Mouse (Mus musculus) bone marrow macrophage, adult 2 months (primary cell): Measurements from ENCODE around the gene Ripk3. TPM values are rescaled to one million over a fixed set of nuclear protein-coding genes. Genes with fewer than 3 reads are reported as not detected.

ENCODE experiments used
- H3K27ac ChIP-seq: 2 replicates; pipeline ENCODE4 v1.5.1; 2012; ENCODE audit warnings: low read depth, low read length; ENCODE audit not compliant: insufficient read depth
- H3K4me1 ChIP-seq: 2 replicates; pipeline ENCODE4 v1.6.1; 2012; ENCODE audit warnings: low read length; ENCODE audit not compliant: control insufficient read depth, insufficient read depth
- H3K4me3 ChIP-seq: 2 replicates; pipeline ENCODE4 v1.5.1; 2012; ENCODE audit warnings: mild to moderate bottlenecking, low read length, moderate library complexity; ENCODE audit not compliant: insufficient read depth
- CTCF ChIP-seq: IDR thresholded peaks from 2 replicates; pipeline ENCODE4 v1.5.1; 2012; ENCODE audit warnings: low read depth, mild to moderate bottlenecking, low read length, moderate library complexity
- POLR2A ChIP-seq: IDR thresholded peaks from 2 replicates; pipeline ENCODE4 v1.6.1; 2012; ENCODE audit warnings: mild to moderate bottlenecking, low read depth, low read length, borderline replicate concordance
- polyA plus RNA-seq: library from polyadenylated mRNA; stranded (reverse); fragments of >200 nt; gene quantifications from 2 replicates; pipeline ENCODE4 v1.2.4, GENCODE M21; 2012; ENCODE audit not compliant: missing spikeins, insufficient read depth, insufficient read length

Ripk3 gene
- polyA plus RNA-seq, 1 experiment = 31.8 TPM

DNA sequence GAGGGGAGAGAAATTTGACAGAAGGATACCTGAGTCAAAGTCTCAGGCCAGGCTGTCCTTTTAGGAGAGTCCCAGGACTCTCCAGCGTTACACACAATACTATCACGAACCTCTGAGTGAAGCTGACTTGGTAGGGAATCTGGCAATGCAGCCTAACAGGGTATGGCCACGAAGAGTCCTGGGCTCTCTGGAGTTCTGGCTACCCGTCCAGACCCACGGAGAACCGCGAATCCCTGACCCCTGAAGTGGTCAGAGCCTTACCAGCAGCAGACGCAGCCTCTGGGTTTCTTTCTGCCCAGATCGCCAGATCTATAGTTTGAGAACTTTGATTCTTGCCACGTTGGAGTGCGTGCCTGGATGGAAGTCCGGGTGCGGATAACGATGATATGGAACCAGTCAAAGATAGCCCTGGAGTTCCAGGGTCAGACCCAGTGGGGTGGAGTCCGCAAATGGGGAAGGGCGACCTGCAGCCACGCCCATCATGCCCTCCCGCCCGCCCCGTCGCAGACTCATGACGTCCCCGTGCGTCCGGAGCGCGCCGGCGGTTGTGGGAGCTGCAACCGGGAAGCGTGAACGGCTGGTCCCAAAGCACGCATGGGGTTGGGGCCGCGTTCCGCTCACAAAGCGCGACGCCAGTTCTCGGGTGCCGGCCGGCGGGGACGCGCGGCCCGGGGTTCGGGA lies 43.3 kb downstream of the Ripk3 start, which contains the start of the genes Dhrs1 and Nop9:
TSS of gene Dhrs1 (minus strand) at position 511 of the 681 bp plus-strand sequence.
TSS of gene Nop9 (plus strand) at position 514 of the 681 bp plus-strand sequence.
- H3K4me1 ChIP-seq = peaks cover 17% of the 10 kb centered on the region
- peak within 1 kb of the TSS; percentile 40 for H3K27ac ChIP-seq
- H3K4me3 ChIP-seq = peak within 1 kb of the TSS; percentile 83
- TF ChIP-seq CTCF (no peak), POLR2A (no peak)

DNA sequence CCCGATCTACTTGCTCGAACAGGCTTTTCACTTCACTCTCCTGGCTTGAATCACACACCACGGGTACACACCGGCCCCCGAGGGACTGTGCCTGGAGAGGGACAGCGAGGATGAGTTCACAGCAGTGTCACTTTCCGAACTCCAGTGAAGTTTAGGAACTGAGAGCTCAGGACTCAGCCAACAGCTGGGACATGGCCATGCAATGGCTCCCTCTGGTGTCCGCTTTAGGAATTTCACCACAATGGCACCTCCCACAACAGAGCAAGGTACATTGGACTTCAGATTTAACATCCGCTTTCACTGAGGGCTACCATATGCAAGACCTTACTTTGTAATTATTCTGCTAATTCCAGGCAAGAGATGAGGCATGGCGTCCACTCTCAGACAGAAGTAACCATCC lies 45.0 kb downstream of the Ripk3 start:
- Histone ChIP-seq H3K4me3 (no peak overlapping the region), H3K4me1 (peaks cover 17% of the 10 kb centered on the region), H3K27ac (no peak overlapping the region)
- TF ChIP-seq POLR2A (no peak), CTCF (peak; percentile 68)

DNA sequence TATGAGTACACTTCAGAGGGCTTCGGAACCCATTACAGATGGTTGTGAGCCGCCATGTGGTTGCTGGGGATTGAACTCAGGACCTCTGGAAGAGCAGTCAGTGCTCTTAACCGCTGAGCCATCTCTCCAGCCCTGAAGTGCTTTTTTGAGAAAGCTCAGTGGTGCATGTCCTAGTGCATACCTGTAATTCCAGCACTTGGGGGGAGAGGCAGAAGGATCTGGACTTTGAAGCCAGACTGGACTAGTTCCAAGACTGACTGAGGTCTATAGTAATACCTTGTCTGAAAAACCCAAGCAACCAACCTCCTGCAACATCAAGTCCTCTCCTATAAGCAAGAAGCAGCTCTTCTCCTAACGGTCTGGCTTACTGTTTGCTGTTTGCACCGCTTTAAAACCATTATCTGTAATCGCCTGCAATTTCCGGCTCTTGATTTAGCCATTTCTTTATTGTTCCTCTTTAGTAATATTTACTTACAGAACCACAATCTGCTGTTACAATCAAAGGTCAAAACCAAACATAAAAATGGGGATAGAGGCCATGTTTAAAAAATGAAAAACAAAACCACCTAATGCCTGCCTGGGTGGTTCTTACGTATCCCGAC lies 51.5 kb downstream of the Ripk3 start:
- TF ChIP-seq CTCF (no peak), POLR2A (no peak)
- Histone ChIP-seq H3K27ac (no peak overlapping the region), H3K4me3 (no peak overlapping the region), H3K4me1 (peaks cover 22% of the 10 kb centered on the region)

DNA sequence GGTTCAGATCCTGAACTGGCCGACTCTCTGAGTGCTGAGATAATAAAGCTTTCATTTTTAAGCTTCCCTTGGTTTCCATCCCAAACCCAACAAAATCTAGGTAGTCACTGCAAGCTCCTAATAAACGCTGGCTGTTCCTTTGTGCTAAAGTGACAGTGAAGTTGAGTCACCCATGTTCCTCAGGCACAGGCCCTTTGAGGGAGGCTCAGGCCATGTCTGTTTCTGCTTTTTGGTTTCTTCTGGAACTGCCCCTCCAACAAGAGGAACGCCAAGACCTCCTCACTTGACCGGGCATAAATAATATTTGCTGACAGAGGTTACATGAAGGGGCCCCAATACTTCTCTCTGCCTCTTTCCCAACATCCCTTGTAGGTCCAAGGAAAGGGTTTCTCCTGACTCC lies 52.9 kb downstream of the Ripk3 start:
- H3K4me3 ChIP-seq = no peak overlapping the region
- H3K4me1 ChIP-seq = peaks cover 23% of the 10 kb centered on the region
- no peak for TF ChIP-seq CTCF
- no peak for TF ChIP-seq POLR2A
- peak overlapping the region; percentile 39 for H3K27ac ChIP-seq

DNA sequence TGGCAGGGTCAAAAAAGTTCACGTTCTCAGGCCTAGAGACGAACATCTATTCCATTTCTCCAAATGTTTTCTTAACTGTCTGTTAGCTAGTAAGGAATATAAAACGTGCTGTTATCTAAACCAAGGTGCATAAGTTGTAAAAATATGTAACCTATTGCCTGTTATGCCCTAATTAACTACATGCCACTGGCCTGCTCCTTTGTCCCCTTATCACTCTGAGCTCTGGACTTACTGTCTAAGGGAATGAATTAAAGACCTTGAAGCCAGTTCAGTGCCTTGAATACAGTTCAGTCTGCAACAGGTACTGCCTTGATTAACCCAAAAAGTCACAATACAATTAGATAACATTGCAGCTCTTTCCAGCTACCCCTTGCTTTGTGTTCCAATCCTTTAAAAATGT lies 53.3 kb downstream of the Ripk3 start:
- H3K4me3 ChIP-seq = no peak overlapping the region
- H3K4me1 ChIP-seq = peaks cover 27% of the 10 kb centered on the region
- peak overlapping the region; percentile 39 for H3K27ac ChIP-seq
- TF ChIP-seq CTCF = no peak
- TF ChIP-seq POLR2A = no peak

Other genes with a start within 250 kb of the Ripk3 start
- 34.7 and 38.6 TPM in 2 replicates for gene Pck2, start 248.6 kb downstream of the Ripk3 start, polyA plus RNA-seq
- gene Dcaf11, start 228.9 kb downstream of the Ripk3 start, polyA plus RNA-seq = 54.5 and 57.0 TPM in 2 replicates
- gene A730061H03Rik, start 228.5 kb downstream of the Ripk3 start, polyA plus RNA-seq = not detected in 2 replicates
- gene Fitm1, start 213.2 kb downstream of the Ripk3 start, polyA plus RNA-seq = not detected in 2 replicates
- 382 and 397 TPM in 2 replicates for gene Psme1, start 210.7 kb downstream of the Ripk3 start, polyA plus RNA-seq
- 19.3 and 21.9 TPM in 2 replicates for gene Emc9, start 203.6 kb downstream of the Ripk3 start, polyA plus RNA-seq
- 219 and 291 TPM in 2 replicates for gene Psme2, start 197.8 kb downstream of the Ripk3 start, polyA plus RNA-seq
- 38.5 and 45.6 TPM in 2 replicates for gene Rnf31, start 197.2 kb downstream of the Ripk3 start, polyA plus RNA-seq
- gene Irf9, start 185.3 kb downstream of the Ripk3 start, polyA plus RNA-seq = 74.7 and 77.7 TPM in 2 replicates
- gene Rec8, start 170.8 kb downstream of the Ripk3 start, polyA plus RNA-seq = 0.25 TPM in 1 of 2 replicates, not detected in the other
- 31.4 and 33.3 TPM in 2 replicates for gene Ipo4, start 152.9 kb downstream of the Ripk3 start, polyA plus RNA-seq
- 0.59 and 3.0 TPM in 2 replicates for gene Gm49378, start 151.0 kb downstream of the Ripk3 start, polyA plus RNA-seq
- gene Tm9sf1, start 145.1 kb downstream of the Ripk3 start, polyA plus RNA-seq = 61.9 and 64.9 TPM in 2 replicates
- gene Tssk4, start 138.7 kb downstream of the Ripk3 start, polyA plus RNA-seq = 1.6 and 1.7 TPM in 2 replicates
- 35.9 and 36.3 TPM in 2 replicates for gene Mdp1, start 128.4 kb downstream of the Ripk3 start, polyA plus RNA-seq
- gene Gmpr2, start 116.9 kb downstream of the Ripk3 start, polyA plus RNA-seq = 38.8 and 41.2 TPM in 2 replicates
- 318 and 335 TPM in 2 replicates for gene Nedd8, start 116.7 kb downstream of the Ripk3 start, polyA plus RNA-seq
- 18.0 and 19.5 TPM in 2 replicates for gene Tinf2, start 107.0 kb downstream of the Ripk3 start, polyA plus RNA-seq
- 0.59 and 1.1 TPM in 2 replicates for gene Tgm1, start 74.9 kb downstream of the Ripk3 start, polyA plus RNA-seq
- 28.2 and 29.4 TPM in 2 replicates for gene Rabggta, start 66.6 kb downstream of the Ripk3 start, polyA plus RNA-seq
- 117 and 120 TPM in 2 replicates for gene Dhrs1, start 43.2 kb downstream of the Ripk3 start, polyA plus RNA-seq
- 17.1 and 22.1 TPM in 2 replicates for gene Nop9, start 43.2 kb downstream of the Ripk3 start, polyA plus RNA-seq
- 0.67 TPM in 1 of 2 replicates, not detected in the other for gene Cideb, start 30.4 kb downstream of the Ripk3 start, polyA plus RNA-seq
- 0.15 and 0.25 TPM in 2 replicates for gene Ltb4r2, start 27.4 kb downstream of the Ripk3 start, polyA plus RNA-seq
- 1.5 and 1.7 TPM in 2 replicates for gene Ltb4r1, start 22.9 kb downstream of the Ripk3 start, polyA plus RNA-seq
- not detected in 2 replicates for gene Adcy4, start 4.8 kb downstream of the Ripk3 start, polyA plus RNA-seq
- gene Nfatc4, start 34.3 kb upstream of the Ripk3 start, polyA plus RNA-seq = 0.36 and 0.99 TPM in 2 replicates
- 2.3 and 3.2 TPM in 2 replicates for gene Nynrin, start 65.1 kb upstream of the Ripk3 start, polyA plus RNA-seq
- gene Cbln3, start 95.5 kb upstream of the Ripk3 start, polyA plus RNA-seq = 0.16 TPM in 1 of 2 replicates, not detected in the other
- 26.8 and 28.9 TPM in 2 replicates for gene Khnyn, start 96.1 kb upstream of the Ripk3 start, polyA plus RNA-seq
- 2.0 and 3.2 TPM in 2 replicates for gene Sdr39u1, start 111.4 kb upstream of the Ripk3 start, polyA plus RNA-seq
- not detected in 2 replicates for gene Cma1, start 155.8 kb upstream of the Ripk3 start, polyA plus RNA-seq
- not detected in 2 replicates for gene Cma2, start 162.1 kb upstream of the Ripk3 start, polyA plus RNA-seq
- gene Mcpt1, start 229.1 kb upstream of the Ripk3 start, polyA plus RNA-seq = not detected in 2 replicates
- gene Mcpt9, start 241.6 kb upstream of the Ripk3 start, polyA plus RNA-seq = not detected in 2 replicates